Mouse (Mus musculus): Measurements from ENCODE around the gene Bckdk. TPM values are rescaled to one million over a fixed set of nuclear protein-coding genes. Genes with fewer than 3 reads are reported as not detected.

Bckdk gene
- polyA plus RNA-seq, 1 experiment from 2014 or later = 32.5 TPM

- no peak overlapping the region for H3K27ac ChIP-seq (ENCODE audit: low read depth)
- H3K4me2 ChIP-seq (ENCODE audit: low read depth, low read length) = no peak overlapping the region
- peaks cover 16% of the 10 kb centered on the region; the same call in 1 of the 2 replicates for H3K36me3 ChIP-seq (replicated peaks; ENCODE audit: insufficient read depth, low read length)
- 89% methylated on average over 5 of the region's 5 CpGs for WGBS (ENCODE audit: insufficient replicate concordance)
- no peaks in the 10 kb centered on the region for H3K27me3 ChIP-seq (ENCODE audit: insufficient read depth, low read length)
- ATAC-seq (no peak), DNase-seq (no peak)
- TF ChIP-seq CTCF (IDR thresholded peaks at IDR 0.05; ENCODE audit: low read depth) = no peak
- no peak for TF ChIP-seq EP300 (IDR thresholded peaks at IDR 0.05; ENCODE audit: low read depth)
- H3K9me3 ChIP-seq (ENCODE audit: low read length) = no peaks in the 10 kb centered on the region
- no peak overlapping the region for H3K4me3 ChIP-seq (ENCODE audit: low read depth, low read length)
- H3K9ac ChIP-seq (replicated peaks) = no peak overlapping the region
- peaks cover 34% of the 10 kb centered on the region for H3K4me1 ChIP-seq (ENCODE audit: insufficient read depth)
These were observed 21.4 kb downstream of the Bckdk start for GRCm38 (mm10) chr7:127925252-127925651.

- Histone ChIP-seq H3K4me1 (ENCODE audit: insufficient read depth) (peaks cover 34% of the 10 kb centered on the region), H3K4me2 (ENCODE audit: low read depth, low read length) (no peak overlapping the region), H3K36me3 (replicated peaks; ENCODE audit: insufficient read depth, low read length) (peaks cover 16% of the 10 kb centered on the region; the same call in 1 of the 2 replicates), H3K27ac (ENCODE audit: low read depth) (no peak overlapping the region), H3K4me3 (ENCODE audit: low read depth, low read length) (no peak overlapping the region), H3K9ac (replicated peaks) (no peak overlapping the region), H3K9me3 (ENCODE audit: low read length) (no peaks in the 10 kb centered on the region), H3K27me3 (ENCODE audit: insufficient read depth, low read length) (no peaks in the 10 kb centered on the region)
- TF ChIP-seq EP300 (IDR thresholded peaks at IDR 0.05; ENCODE audit: low read depth) (no peak), CTCF (IDR thresholded peaks at IDR 0.05; ENCODE audit: low read depth) (no peak)
- no peak for DNase-seq
- ATAC-seq = no peak
- 89% methylated on average over 8 of the region's 8 CpGs for WGBS (ENCODE audit: insufficient replicate concordance)
These were observed 22.2 kb downstream of the Bckdk start for GRCm38 (mm10) chr7:127926066-127926465.

- Histone ChIP-seq H3K4me1 (ENCODE audit: insufficient read depth) (peaks cover 36% of the 10 kb centered on the region), H3K9ac (replicated peaks) (no peak overlapping the region), H3K9me3 (ENCODE audit: low read length) (no peaks in the 10 kb centered on the region), H3K4me2 (ENCODE audit: low read depth, low read length) (no peak overlapping the region), H3K27ac (ENCODE audit: low read depth) (no peak overlapping the region), H3K4me3 (ENCODE audit: low read depth, low read length) (no peak overlapping the region), H3K27me3 (ENCODE audit: insufficient read depth, low read length) (no peaks in the 10 kb centered on the region), H3K36me3 (replicated peaks; ENCODE audit: insufficient read depth, low read length) (peaks cover 16% of the 10 kb centered on the region; the same call in 1 of the 2 replicates)
- WGBS (ENCODE audit: insufficient replicate concordance) = 75% methylated on average over 11 of the region's 11 CpGs
- ATAC-seq (no peak), DNase-seq (no peak)
- TF ChIP-seq EP300 (IDR thresholded peaks at IDR 0.05; ENCODE audit: low read depth) (no peak), CTCF (IDR thresholded peaks at IDR 0.05; ENCODE audit: low read depth) (no peak)
These were observed 23.0 kb downstream of the Bckdk start for GRCm38 (mm10) chr7:127926846-127927245.

GRCm38 (mm10) chr7:127927726-127928125 lies 23.8 kb downstream of the Bckdk start:
- Histone ChIP-seq H3K36me3 (replicated peaks; ENCODE audit: insufficient read depth, low read length) (peaks cover 16% of the 10 kb centered on the region; the same call in 1 of the 2 replicates), H3K9ac (replicated peaks) (0 out of 2 replicates have a peak overlapping the region, but pooled peaks have one; percentile 41), H3K4me1 (ENCODE audit: insufficient read depth) (peaks cover 32% of the 10 kb centered on the region), H3K9me3 (ENCODE audit: low read length) (no peaks in the 10 kb centered on the region), H3K4me3 (ENCODE audit: low read depth, low read length) (no peak overlapping the region), H3K27ac (ENCODE audit: low read depth) (no peak overlapping the region), H3K4me2 (ENCODE audit: low read depth, low read length) (peak overlapping the region; percentile 29; the same call in 1 of the 2 replicates), H3K27me3 (ENCODE audit: insufficient read depth, low read length) (no peaks in the 10 kb centered on the region)
- 86% methylated on average over 11 of the region's 11 CpGs for WGBS (ENCODE audit: insufficient replicate concordance)
- ATAC-seq (no peak), DNase-seq (no peak)
- TF ChIP-seq EP300 (IDR thresholded peaks at IDR 0.05; ENCODE audit: low read depth) = no peak
- no peak for TF ChIP-seq CTCF (IDR thresholded peaks at IDR 0.05; ENCODE audit: low read depth)

GRCm38 (mm10) chr7:127928596-127928995 lies 24.7 kb downstream of the Bckdk start:
- peak overlapping the region; percentile 52 for H3K9ac ChIP-seq (replicated peaks)
- peak; percentile 10; the same call in 1 of the 2 replicates for ATAC-seq

GRCm38 (mm10) chr7:127929923-127930322 lies 26.0 kb downstream of the Bckdk start, which contains the start of gene Prss8:
Gene Prss8 (minus strand): TSS chr7:127930104.
- peak; percentile 26; the same call in 1 of the 2 replicates for ATAC-seq
- Histone ChIP-seq H3K9me3 (ENCODE audit: low read length) (no peaks in the 10 kb centered on the region), H3K27ac (ENCODE audit: low read depth) (peak within 1 kb of the TSS; percentile 86; the same call in 1 of the 2 replicates), H3K9ac (replicated peaks) (peak within 1 kb of the TSS; percentile 52), H3K4me1 (ENCODE audit: insufficient read depth) (peaks cover 34% of the 10 kb centered on the region), H3K4me3 (ENCODE audit: low read depth, low read length) (peak within 1 kb of the TSS; percentile 42), H3K27me3 (ENCODE audit: insufficient read depth, low read length) (no peaks in the 10 kb centered on the region), H3K36me3 (replicated peaks; ENCODE audit: insufficient read depth, low read length) (peaks cover 10% of the 10 kb centered on the region; the same call in 1 of the 2 replicates), H3K4me2 (ENCODE audit: low read depth, low read length) (peak within 1 kb of the TSS; percentile 68)
- WGBS (ENCODE audit: insufficient replicate concordance) = 48% methylated on average over 6 of the region's 6 CpGs
- DNase-seq = peak; percentile 66
- TF ChIP-seq EP300 (IDR thresholded peaks at IDR 0.05; ENCODE audit: low read depth) (no peak), CTCF (IDR thresholded peaks at IDR 0.05; ENCODE audit: low read depth) (no peak)

More at GRCm38 (mm10) chr7:127928596-127928995, 24.7 kb downstream of the Bckdk start:
- 56% methylated on average over 5 of the region's 5 CpGs for WGBS (ENCODE audit: insufficient replicate concordance)
- TF ChIP-seq CTCF (IDR thresholded peaks at IDR 0.05; ENCODE audit: low read depth) = 0 out of 2 replicates have a peak, but pooled peaks have one; percentile 5
- TF ChIP-seq EP300 (IDR thresholded peaks at IDR 0.05; ENCODE audit: low read depth) = no peak
- no peaks in the 10 kb centered on the region for H3K27me3 ChIP-seq (ENCODE audit: insufficient read depth, low read length)
- H3K4me2 ChIP-seq (ENCODE audit: low read depth, low read length) = peak overlapping the region; percentile 68
- peaks cover 16% of the 10 kb centered on the region; the same call in 1 of the 2 replicates for H3K36me3 ChIP-seq (replicated peaks; ENCODE audit: insufficient read depth, low read length)
- no peak for DNase-seq
- H3K27ac ChIP-seq (ENCODE audit: low read depth) = no peak overlapping the region
- no peaks in the 10 kb centered on the region for H3K9me3 ChIP-seq (ENCODE audit: low read length)
- peak overlapping the region; percentile 42 for H3K4me3 ChIP-seq (ENCODE audit: low read depth, low read length)
- H3K4me1 ChIP-seq (ENCODE audit: insufficient read depth) = peaks cover 28% of the 10 kb centered on the region

Data from liver, postnatal 0 days (tissue).